Mouse (Mus musculus) ES-Bruce4 (cell line): ENCODE results near the gene Herpud1.

Source experiments
- CTCF ChIP-seq: IDR thresholded peaks from one replicate; pipeline ENCODE4 v1.8.1; 2011; ENCODE audit warnings: low read depth, low read length
- POLR2A ChIP-seq: IDR thresholded peaks from one replicate; pipeline ENCODE4 v1.8.1; 2011; ENCODE audit warnings: low read length; ENCODE audit not compliant: insufficient read depth

DNA sequence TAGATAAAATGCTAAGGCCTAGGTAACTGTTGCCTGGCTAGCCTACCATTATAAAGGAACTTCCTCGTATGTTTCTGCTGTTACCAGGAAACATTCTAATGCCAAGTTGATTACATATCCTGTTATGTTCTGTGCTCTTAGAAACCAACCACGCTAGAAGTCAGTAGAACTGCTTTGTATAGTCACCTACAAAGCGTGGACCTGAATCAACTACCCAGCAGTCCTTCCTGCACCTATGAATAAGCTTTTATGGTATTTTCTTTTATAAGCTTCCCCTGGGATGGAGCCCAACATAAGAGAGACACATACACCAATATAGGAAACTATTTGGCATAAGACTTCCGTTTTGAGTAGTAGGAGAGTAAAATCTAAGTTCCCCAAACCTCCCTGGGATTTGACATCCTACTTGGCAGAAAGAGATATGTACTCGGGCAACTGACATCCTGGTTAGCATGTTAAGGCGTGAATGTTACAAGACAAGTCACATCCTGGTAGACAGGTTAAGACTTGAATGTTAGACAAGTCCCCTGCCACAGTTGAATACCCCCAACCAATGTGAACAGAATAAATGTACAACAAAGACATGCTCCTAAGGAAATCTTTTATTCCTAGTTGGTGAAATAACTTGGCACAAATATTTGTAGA lies 13.2 kb upstream of the Herpud1 start:
- TF ChIP-seq POLR2A (no peak), CTCF (no peak)
